Mouse (Mus musculus): ENCODE results near the gene Treml2. TPM values are rescaled to one million over a fixed set of nuclear protein-coding genes. Genes with fewer than 3 reads are reported as not detected.

Treml2 gene
- polyA plus RNA-seq, 2 experiments, result 0.79 TPM; not detected in 1

DNA sequence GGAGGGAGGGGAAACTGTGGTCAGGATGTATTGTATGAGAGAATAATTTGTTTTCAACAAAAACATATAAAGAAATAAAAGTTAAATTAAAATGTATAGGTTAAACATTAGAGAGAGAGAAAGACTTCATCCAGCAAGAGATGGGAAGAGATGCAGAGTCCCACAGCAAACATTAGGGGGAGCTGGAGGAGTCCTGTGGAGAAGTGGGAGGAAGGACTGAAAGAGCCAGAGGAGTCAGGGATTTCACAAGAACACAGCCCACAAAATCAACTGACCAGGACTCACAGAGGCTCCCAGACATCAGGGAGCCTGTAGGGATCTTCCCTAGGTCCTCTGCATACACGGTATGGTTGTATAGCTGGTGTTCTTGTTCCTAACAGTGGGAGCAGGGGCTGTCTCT, 12.5 kb upstream of the Treml2 start:
- WGBS, result 67% methylated on average over 1 of the region's 1 CpGs

DNA sequence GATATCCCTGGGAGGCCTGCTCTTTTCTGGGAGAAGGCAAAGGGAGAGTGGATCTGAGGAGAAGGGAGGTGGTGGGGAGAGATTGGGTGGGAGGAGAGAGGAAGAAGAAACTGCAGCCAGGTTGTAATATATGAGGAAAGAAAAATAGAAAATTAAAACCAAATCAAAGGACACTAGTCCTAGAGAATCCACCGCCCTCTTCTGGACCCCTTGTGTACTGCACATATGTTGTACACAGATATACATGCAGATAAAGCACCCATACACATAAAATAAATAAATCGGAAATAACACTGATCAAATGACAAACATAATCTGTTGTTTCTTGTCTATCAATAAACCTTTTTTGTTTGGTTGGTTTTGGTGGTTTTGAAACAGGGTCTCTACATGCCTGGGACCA, 12.0 kb upstream of the Treml2 start:
- H3K36me3 ChIP-seq (ENCODE audit: control insufficient read depth, insufficient read depth, low read length), result no peaks in the 10 kb centered on the region
- no peaks in the 10 kb centered on the region for H3K27me3 ChIP-seq (ENCODE audit: control insufficient read depth, insufficient read depth, low read length)
- TF ChIP-seq POLR2A (IDR thresholded peaks at IDR 0.05; ENCODE audit: borderline replicate concordance, extremely low read depth, insufficient read depth, insufficient read length), result no peak
- no peak overlapping the region for H3K27ac ChIP-seq (replicated peaks; ENCODE audit: low read depth, low read length)
- H3K4me1 ChIP-seq (ENCODE audit: control insufficient read depth, insufficient read depth, low read length), result no peaks in the 10 kb centered on the region; the same call in 1 of the 2 replicates
- 57% methylated on average over 2 of the region's 2 CpGs for WGBS
- H3K4me3 ChIP-seq (replicated peaks; ENCODE audit: low read length), result no peak overlapping the region
- no peak for DNase-seq (ENCODE audit: low spot score)
- no peak overlapping the region for H3K4me2 ChIP-seq (replicated peaks; ENCODE audit: low read depth, low read length, severe bottlenecking)
- no peaks in the 10 kb centered on the region for H3K9me3 ChIP-seq (ENCODE audit: control insufficient read depth, low read length)
- H3K9ac ChIP-seq (ENCODE audit: low read depth, low read length, severe bottlenecking), result no peak overlapping the region
- no peak for ATAC-seq (ENCODE audit: low FRiP score, low read depth)

More for the DNA sequence above, 12.5 kb upstream of the Treml2 start:
- Histone ChIP-seq H3K9ac (ENCODE audit: low read depth, low read length, severe bottlenecking) (no peak overlapping the region), H3K9me3 (ENCODE audit: control insufficient read depth, low read length) (no peaks in the 10 kb centered on the region), H3K4me1 (ENCODE audit: control insufficient read depth, insufficient read depth, low read length) (no peaks in the 10 kb centered on the region; the same call in 1 of the 2 replicates), H3K27ac (replicated peaks; ENCODE audit: low read depth, low read length) (no peak overlapping the region), H3K4me2 (replicated peaks; ENCODE audit: low read depth, low read length, severe bottlenecking) (no peak overlapping the region), H3K36me3 (ENCODE audit: control insufficient read depth, insufficient read depth, low read length) (no peaks in the 10 kb centered on the region), H3K4me3 (replicated peaks; ENCODE audit: low read length) (no peak overlapping the region), H3K27me3 (ENCODE audit: control insufficient read depth, insufficient read depth, low read length) (no peaks in the 10 kb centered on the region)
- ATAC-seq (ENCODE audit: low FRiP score, low read depth) (no peak), DNase-seq (ENCODE audit: low spot score) (no peak)
- TF ChIP-seq POLR2A (IDR thresholded peaks at IDR 0.05; ENCODE audit: borderline replicate concordance, extremely low read depth, insufficient read depth, insufficient read length), result no peak

DNA sequence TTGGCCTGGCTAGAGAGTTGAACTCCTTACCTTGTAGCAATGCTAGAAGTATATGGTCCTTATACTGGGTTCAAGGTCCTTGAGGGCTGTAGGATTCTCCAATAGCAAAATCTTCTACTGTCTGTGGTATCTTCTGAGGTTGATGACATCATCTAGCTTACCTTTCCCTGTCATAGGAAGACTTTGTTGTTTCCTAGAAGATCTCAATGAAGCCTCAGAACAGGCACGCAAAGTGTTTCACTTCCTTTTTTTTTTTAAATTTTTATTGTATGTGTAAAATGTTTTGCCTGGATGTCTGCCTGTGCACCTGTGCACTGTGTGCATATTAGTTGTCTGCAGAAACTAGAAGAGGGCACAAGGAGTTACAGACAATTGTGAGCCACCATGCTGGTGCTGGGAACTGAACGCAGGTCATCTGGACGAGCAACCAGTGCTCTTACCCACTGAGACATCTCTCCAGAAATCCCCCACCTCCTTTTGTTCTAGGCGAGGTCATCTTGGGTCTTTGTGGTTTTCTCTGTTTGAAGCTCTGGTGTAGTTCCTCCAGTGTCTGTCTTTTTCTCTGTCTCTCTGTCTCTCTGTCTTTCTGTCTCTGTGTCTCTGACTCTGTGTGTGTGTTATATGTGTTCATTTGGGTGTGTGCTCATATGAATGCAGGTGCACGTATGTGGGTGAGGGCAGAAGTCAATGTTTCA, 5.7 kb upstream of the Treml2 start:
- DNase-seq (ENCODE audit: low spot score) (no peak), ATAC-seq (ENCODE audit: low FRiP score, low read depth) (no peak)
- H3K4me1 ChIP-seq (ENCODE audit: control insufficient read depth, insufficient read depth, low read length), result no peaks in the 10 kb centered on the region
- H3K4me3 ChIP-seq (replicated peaks; ENCODE audit: low read length), result no peak overlapping the region
- H3K9me3 ChIP-seq (ENCODE audit: control insufficient read depth, low read length), result no peaks in the 10 kb centered on the region
- no peak overlapping the region for H3K27ac ChIP-seq (replicated peaks; ENCODE audit: low read depth, low read length)
- no peaks in the 10 kb centered on the region for H3K27me3 ChIP-seq (ENCODE audit: control insufficient read depth, insufficient read depth, low read length)
- H3K9ac ChIP-seq (ENCODE audit: low read depth, low read length, severe bottlenecking), result no peak overlapping the region
- WGBS, result 80% methylated on average over 5 of the region's 5 CpGs
- H3K36me3 ChIP-seq (ENCODE audit: control insufficient read depth, insufficient read depth, low read length), result no peaks in the 10 kb centered on the region
- TF ChIP-seq POLR2A (IDR thresholded peaks at IDR 0.05; ENCODE audit: borderline replicate concordance, extremely low read depth, insufficient read depth, insufficient read length), result no peak
- no peak overlapping the region for H3K4me2 ChIP-seq (replicated peaks; ENCODE audit: low read depth, low read length, severe bottlenecking)

DNA sequence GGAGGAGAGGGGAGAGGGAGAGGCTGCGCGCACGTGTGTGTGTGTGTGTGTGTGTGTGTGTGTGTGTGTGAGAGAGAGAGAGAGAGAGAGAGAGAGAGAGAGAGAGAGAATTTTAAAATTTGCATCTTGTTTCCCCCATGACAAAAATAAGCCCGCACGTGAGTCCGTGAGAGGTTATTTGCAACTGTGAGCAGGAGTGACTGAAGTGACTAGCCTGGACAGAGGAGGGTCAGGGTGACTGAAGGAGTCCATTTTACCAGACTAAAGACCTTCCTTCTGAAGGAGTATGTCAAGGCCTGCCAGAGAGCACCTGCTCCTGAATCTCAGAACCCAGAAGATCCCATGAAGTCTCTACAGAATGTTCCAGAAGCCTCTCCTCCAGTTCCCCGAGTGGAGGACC, 458 bp downstream of the Treml2 start:
- TF ChIP-seq POLR2A (IDR thresholded peaks at IDR 0.05; ENCODE audit: borderline replicate concordance, extremely low read depth, insufficient read depth, insufficient read length), result no peak
- Histone ChIP-seq H3K27me3 (ENCODE audit: control insufficient read depth, insufficient read depth, low read length) (no peaks in the 10 kb centered on the region), H3K4me3 (replicated peaks; ENCODE audit: low read length) (no peak overlapping the region), H3K9ac (ENCODE audit: low read depth, low read length, severe bottlenecking) (no peak overlapping the region), H3K4me1 (ENCODE audit: control insufficient read depth, insufficient read depth, low read length) (no peaks in the 10 kb centered on the region), H3K4me2 (replicated peaks; ENCODE audit: low read depth, low read length, severe bottlenecking) (no peak overlapping the region), H3K36me3 (ENCODE audit: control insufficient read depth, insufficient read depth, low read length) (no peaks in the 10 kb centered on the region), H3K27ac (replicated peaks; ENCODE audit: low read depth, low read length) (no peak overlapping the region), H3K9me3 (ENCODE audit: control insufficient read depth, low read length) (no peaks in the 10 kb centered on the region)
- DNase-seq (ENCODE audit: low spot score), result no peak
- ATAC-seq (ENCODE audit: low FRiP score, low read depth), result no peak
- 45% methylated on average over 7 of the region's 7 CpGs for WGBS

DNA sequence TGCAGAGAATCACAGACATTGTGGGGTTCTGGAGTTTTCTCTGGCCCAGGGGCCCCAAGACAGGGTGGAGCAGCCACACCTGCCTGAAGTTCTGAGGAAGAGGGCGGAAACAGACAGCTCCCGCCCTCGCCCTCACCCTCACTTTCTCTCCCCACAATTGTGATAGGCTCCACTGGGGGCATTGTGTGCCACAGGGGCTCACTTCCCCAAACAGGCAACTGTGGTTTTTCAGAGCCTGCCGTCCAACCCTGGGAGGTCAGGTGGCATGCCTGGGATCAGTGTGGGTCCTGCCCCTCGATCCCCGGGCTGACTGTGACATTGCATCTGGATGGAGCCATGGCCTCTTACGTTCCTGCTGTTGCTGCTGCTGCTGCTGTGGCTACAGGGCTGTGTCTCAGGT, 901 bp downstream of the Treml2 start:
- WGBS, result 63% methylated on average over 7 of the region's 7 CpGs
- no peak overlapping the region for H3K27ac ChIP-seq (replicated peaks; ENCODE audit: low read depth, low read length)
- no peak overlapping the region for H3K9ac ChIP-seq (ENCODE audit: low read depth, low read length, severe bottlenecking)
- ATAC-seq (ENCODE audit: low FRiP score, low read depth) (no peak), DNase-seq (ENCODE audit: low spot score) (no peak)
- H3K9me3 ChIP-seq (ENCODE audit: control insufficient read depth, low read length), result no peaks in the 10 kb centered on the region
- no peak for TF ChIP-seq POLR2A (IDR thresholded peaks at IDR 0.05; ENCODE audit: borderline replicate concordance, extremely low read depth, insufficient read depth, insufficient read length)
- H3K4me3 ChIP-seq (replicated peaks; ENCODE audit: low read length), result no peak overlapping the region
- H3K27me3 ChIP-seq (ENCODE audit: control insufficient read depth, insufficient read depth, low read length), result no peaks in the 10 kb centered on the region
- no peaks in the 10 kb centered on the region for H3K4me1 ChIP-seq (ENCODE audit: control insufficient read depth, insufficient read depth, low read length)
- H3K4me2 ChIP-seq (replicated peaks; ENCODE audit: low read depth, low read length, severe bottlenecking), result no peak overlapping the region
- no peaks in the 10 kb centered on the region for H3K36me3 ChIP-seq (ENCODE audit: control insufficient read depth, insufficient read depth, low read length)

All from limb, embryonic 14.5 days (tissue).